Mouse (Mus musculus): ENCODE measurements around the gene Fbxl13. TPM values are rescaled to one million over a fixed set of nuclear protein-coding genes. Genes with fewer than 3 reads are reported as not detected.
"Not testable (repeated sequence)": the region's sequence is repeated elsewhere in the genome, so short reads cannot be mapped to it uniquely, and the experiment has no call there.

Fbxl13 gene
- polyA plus RNA-seq, 1 experiment from 2014 or later, result 0.10 TPM

GRCm38 (mm10) chr5:21599961-21600360 lies 45.5 kb downstream of the Fbxl13 start:
- H3K4me2 ChIP-seq (replicated peaks), result no peak overlapping the region
- H3K9me3 ChIP-seq, result no peaks in the 10 kb centered on the region
- H3K27me3 ChIP-seq, result no peaks in the 10 kb centered on the region
- no peaks in the 10 kb centered on the region for H3K36me3 ChIP-seq
- H3K4me3 ChIP-seq, result no peak overlapping the region
- H3K9ac ChIP-seq, result no peak overlapping the region
- WGBS, result 91% methylated on average over 4 of the region's 4 CpGs
- H3K27ac ChIP-seq, result no peak overlapping the region
- ATAC-seq (ENCODE audit: insufficient number of reproducible peaks, insufficient read depth, low FRiP score, low TSS enrichment), result no peak
- H3K4me1 ChIP-seq, result no peaks in the 10 kb centered on the region

- H3K4me2 ChIP-seq (replicated peaks); H3K4me3 ChIP-seq; H3K36me3 ChIP-seq; H3K9me3 ChIP-seq; H3K4me1 ChIP-seq; H3K27ac ChIP-seq; H3K9ac ChIP-seq; H3K27me3 ChIP-seq; ATAC-seq (ENCODE audit: insufficient number of reproducible peaks, insufficient read depth, low FRiP score, low TSS enrichment): not testable (repeated sequence)
- 82% methylated on average over 2 of the region's 2 CpGs for WGBS
Observed at GRCm38 (mm10) chr5:21599536-21599935, 45.9 kb downstream of the Fbxl13 start.

GRCm38 (mm10) chr5:21593201-21593709 lies 52.2 kb downstream of the Fbxl13 start:
- H3K4me1 ChIP-seq, result no peaks in the 10 kb centered on the region
- 85% methylated on average over 9 of the region's 9 CpGs for WGBS
- no peaks in the 10 kb centered on the region for H3K9me3 ChIP-seq
- no peak for ATAC-seq (ENCODE audit: insufficient number of reproducible peaks, insufficient read depth, low FRiP score, low TSS enrichment)
- no peak overlapping the region for H3K9ac ChIP-seq
- H3K27ac ChIP-seq, result no peak overlapping the region
- no peak overlapping the region for H3K4me2 ChIP-seq (replicated peaks)
- H3K36me3 ChIP-seq, result no peaks in the 10 kb centered on the region
- H3K27me3 ChIP-seq, result no peaks in the 10 kb centered on the region
- H3K4me3 ChIP-seq, result no peak overlapping the region

- 62% methylated on average over 2 of the region's 2 CpGs for WGBS
- no peak overlapping the region for H3K4me2 ChIP-seq (replicated peaks)
- H3K4me1 ChIP-seq, result no peaks in the 10 kb centered on the region
- ATAC-seq (ENCODE audit: insufficient number of reproducible peaks, insufficient read depth, low FRiP score, low TSS enrichment), result no peak
- no peak overlapping the region for H3K4me3 ChIP-seq
- H3K9me3 ChIP-seq, result no peaks in the 10 kb centered on the region
- H3K27ac ChIP-seq, result no peak overlapping the region
- no peaks in the 10 kb centered on the region for H3K36me3 ChIP-seq
- H3K9ac ChIP-seq, result no peak overlapping the region
- no peaks in the 10 kb centered on the region for H3K27me3 ChIP-seq
Observed at GRCm38 (mm10) chr5:21592106-21592505, 53.3 kb downstream of the Fbxl13 start.

GRCm38 (mm10) chr5:21588220-21588619 lies 57.2 kb downstream of the Fbxl13 start:
- H3K9ac ChIP-seq, result no peak overlapping the region
- H3K27ac ChIP-seq, result no peak overlapping the region
- 76% methylated on average over 13 of the region's 13 CpGs for WGBS
- H3K27me3 ChIP-seq, result no peaks in the 10 kb centered on the region
- no peak for ATAC-seq (ENCODE audit: insufficient number of reproducible peaks, insufficient read depth, low FRiP score, low TSS enrichment)
- H3K4me2 ChIP-seq (replicated peaks), result no peak overlapping the region
- H3K4me1 ChIP-seq, result 0 out of 2 replicates have a peak, but pooled peaks cover 3% of the 10 kb centered on the region
- H3K36me3 ChIP-seq, result no peaks in the 10 kb centered on the region
- no peak overlapping the region for H3K4me3 ChIP-seq
- H3K9me3 ChIP-seq, result no peaks in the 10 kb centered on the region

- H3K4me1 ChIP-seq, result 0 out of 2 replicates have a peak, but pooled peaks cover 3% of the 10 kb centered on the region
- H3K36me3 ChIP-seq, result no peaks in the 10 kb centered on the region
- ATAC-seq (ENCODE audit: insufficient number of reproducible peaks, insufficient read depth, low FRiP score, low TSS enrichment), result no peak
- H3K27ac ChIP-seq, result no peak overlapping the region
- no peak overlapping the region for H3K9ac ChIP-seq
- H3K27me3 ChIP-seq, result no peaks in the 10 kb centered on the region
- no peaks in the 10 kb centered on the region for H3K9me3 ChIP-seq
- H3K4me2 ChIP-seq (replicated peaks), result no peak overlapping the region
- 80% methylated on average over 7 of the region's 7 CpGs for WGBS
- H3K4me3 ChIP-seq, result no peak overlapping the region
Observed at GRCm38 (mm10) chr5:21587683-21588082, 57.8 kb downstream of the Fbxl13 start.

GRCm38 (mm10) chr5:21586763-21587162 lies 58.7 kb downstream of the Fbxl13 start:
- no peak overlapping the region for H3K27ac ChIP-seq
- no peaks in the 10 kb centered on the region for H3K36me3 ChIP-seq
- H3K9ac ChIP-seq, result no peak overlapping the region
- H3K27me3 ChIP-seq, result no peaks in the 10 kb centered on the region
- no peak for ATAC-seq (ENCODE audit: insufficient number of reproducible peaks, insufficient read depth, low FRiP score, low TSS enrichment)
- H3K9me3 ChIP-seq, result no peaks in the 10 kb centered on the region
- 0 out of 2 replicates have a peak, but pooled peaks cover 3% of the 10 kb centered on the region for H3K4me1 ChIP-seq
- H3K4me2 ChIP-seq (replicated peaks), result no peak overlapping the region
- 55% methylated on average over 6 of the region's 6 CpGs for WGBS
- no peak overlapping the region for H3K4me3 ChIP-seq

- Histone ChIP-seq H3K4me1 (no peaks in the 10 kb centered on the region), H3K9me3 (no peaks in the 10 kb centered on the region), H3K27ac (no peak overlapping the region), H3K36me3 (0 out of 2 replicates have a peak, but pooled peaks cover 8% of the 10 kb centered on the region), H3K4me3 (no peak overlapping the region), H3K27me3 (no peaks in the 10 kb centered on the region), H3K4me2 (replicated peaks) (no peak overlapping the region), H3K9ac (no peak overlapping the region)
- WGBS, result 83% methylated on average over 3 of the region's 3 CpGs
- ATAC-seq (ENCODE audit: insufficient number of reproducible peaks, insufficient read depth, low FRiP score, low TSS enrichment), result no peak
Observed at GRCm38 (mm10) chr5:21578136-21578535, 67.3 kb downstream of the Fbxl13 start.

- no peak overlapping the region for H3K27ac ChIP-seq
- no peaks in the 10 kb centered on the region for H3K4me1 ChIP-seq
- no peaks in the 10 kb centered on the region for H3K27me3 ChIP-seq
- 76% methylated on average over 13 of the region's 13 CpGs for WGBS
- no peak overlapping the region for H3K4me2 ChIP-seq (replicated peaks)
- no peak overlapping the region for H3K9ac ChIP-seq
- no peaks in the 10 kb centered on the region for H3K9me3 ChIP-seq
- no peak overlapping the region for H3K4me3 ChIP-seq
- peaks cover 24% of the 10 kb centered on the region for H3K36me3 ChIP-seq
- no peak for ATAC-seq (ENCODE audit: insufficient number of reproducible peaks, insufficient read depth, low FRiP score, low TSS enrichment)
Observed at GRCm38 (mm10) chr5:21575210-21575550, 70.3 kb downstream of the Fbxl13 start.

GRCm38 (mm10) chr5:21574386-21575209 lies 70.8 kb downstream of the Fbxl13 start:
- H3K4me3 ChIP-seq, result no peak overlapping the region
- WGBS, result 69% methylated on average over 21 of the region's 21 CpGs
- no peak for ATAC-seq (ENCODE audit: insufficient number of reproducible peaks, insufficient read depth, low FRiP score, low TSS enrichment)
- H3K9me3 ChIP-seq, result no peaks in the 10 kb centered on the region
- no peak overlapping the region for H3K4me2 ChIP-seq (replicated peaks)
- H3K4me1 ChIP-seq, result no peaks in the 10 kb centered on the region
- peaks cover 27% of the 10 kb centered on the region for H3K36me3 ChIP-seq
- H3K27me3 ChIP-seq, result no peaks in the 10 kb centered on the region
- no peak overlapping the region for H3K27ac ChIP-seq
- H3K9ac ChIP-seq, result no peak overlapping the region

- no peaks in the 10 kb centered on the region for H3K9me3 ChIP-seq
- 75% methylated on average over 3 of the region's 3 CpGs for WGBS
- no peaks in the 10 kb centered on the region for H3K4me1 ChIP-seq
- H3K4me2 ChIP-seq (replicated peaks), result no peak overlapping the region
- no peak for ATAC-seq (ENCODE audit: insufficient number of reproducible peaks, insufficient read depth, low FRiP score, low TSS enrichment)
- H3K9ac ChIP-seq, result no peak overlapping the region
- H3K4me3 ChIP-seq, result no peak overlapping the region
- H3K36me3 ChIP-seq, result peaks cover 27% of the 10 kb centered on the region
- H3K27me3 ChIP-seq, result no peaks in the 10 kb centered on the region
- H3K27ac ChIP-seq, result no peak overlapping the region
Observed at GRCm38 (mm10) chr5:21572764-21573416, 72.5 kb downstream of the Fbxl13 start.

- Histone ChIP-seq H3K27ac (no peak overlapping the region), H3K36me3 (peaks cover 26% of the 10 kb centered on the region), H3K9ac (no peak overlapping the region), H3K4me2 (replicated peaks) (no peak overlapping the region), H3K4me3 (no peak overlapping the region), H3K9me3 (no peaks in the 10 kb centered on the region), H3K4me1 (peaks cover 5% of the 10 kb centered on the region; the same call in 1 of the 2 replicates), H3K27me3 (no peaks in the 10 kb centered on the region)
- ATAC-seq (ENCODE audit: insufficient number of reproducible peaks, insufficient read depth, low FRiP score, low TSS enrichment), result no peak
- 77% methylated on average over 1 of the region's 1 CpGs for WGBS
Observed at GRCm38 (mm10) chr5:21567784-21568183, 77.7 kb downstream of the Fbxl13 start.
